Mouse (Mus musculus): ENCODE data around the gene Slc25a39. TPM values are rescaled to one million over a fixed set of nuclear protein-coding genes. Genes with fewer than 3 reads are reported as not detected.
"Not testable (repeated sequence)": the region's sequence is repeated elsewhere in the genome, so short reads cannot be mapped to it uniquely, and the experiment has no call there.

Gene Slc25a39
- total RNA-seq, 2 experiments from 2014 or later: 163 to 176 TPM

DNA sequence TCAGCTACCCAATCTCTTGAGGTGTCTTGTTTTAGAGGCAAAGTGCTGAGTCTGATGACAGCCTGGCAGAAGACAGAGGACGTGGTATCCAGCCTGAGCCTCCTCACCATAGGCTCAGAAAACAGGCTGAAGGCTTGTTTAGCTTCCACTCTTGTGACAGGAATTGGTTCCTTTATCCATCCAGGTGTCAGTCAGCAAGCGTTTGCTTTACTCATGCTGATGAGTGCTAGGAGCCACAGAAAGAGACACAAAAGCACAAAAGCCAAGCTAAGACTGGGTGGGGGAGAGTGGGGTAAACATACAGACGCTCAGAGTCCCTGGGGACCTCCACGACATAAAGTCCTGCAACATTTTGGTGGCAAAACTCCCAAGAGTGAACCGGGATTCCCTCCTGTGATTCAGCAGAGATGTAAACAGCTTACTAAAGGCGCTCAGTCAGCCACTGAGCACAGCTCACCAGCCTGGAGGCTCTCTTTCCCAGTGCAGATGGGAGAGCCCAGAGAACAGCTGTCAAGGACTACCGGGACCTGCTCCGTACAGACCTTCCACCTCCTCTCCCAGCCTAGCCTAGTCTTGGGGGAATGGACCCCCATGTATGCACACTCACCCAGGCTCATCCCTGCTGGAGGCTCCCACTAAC lies 31.4 kb downstream of the Slc25a39 start:
- intact Hi-C loops (cut with DNase I): no loop called here

DNA sequence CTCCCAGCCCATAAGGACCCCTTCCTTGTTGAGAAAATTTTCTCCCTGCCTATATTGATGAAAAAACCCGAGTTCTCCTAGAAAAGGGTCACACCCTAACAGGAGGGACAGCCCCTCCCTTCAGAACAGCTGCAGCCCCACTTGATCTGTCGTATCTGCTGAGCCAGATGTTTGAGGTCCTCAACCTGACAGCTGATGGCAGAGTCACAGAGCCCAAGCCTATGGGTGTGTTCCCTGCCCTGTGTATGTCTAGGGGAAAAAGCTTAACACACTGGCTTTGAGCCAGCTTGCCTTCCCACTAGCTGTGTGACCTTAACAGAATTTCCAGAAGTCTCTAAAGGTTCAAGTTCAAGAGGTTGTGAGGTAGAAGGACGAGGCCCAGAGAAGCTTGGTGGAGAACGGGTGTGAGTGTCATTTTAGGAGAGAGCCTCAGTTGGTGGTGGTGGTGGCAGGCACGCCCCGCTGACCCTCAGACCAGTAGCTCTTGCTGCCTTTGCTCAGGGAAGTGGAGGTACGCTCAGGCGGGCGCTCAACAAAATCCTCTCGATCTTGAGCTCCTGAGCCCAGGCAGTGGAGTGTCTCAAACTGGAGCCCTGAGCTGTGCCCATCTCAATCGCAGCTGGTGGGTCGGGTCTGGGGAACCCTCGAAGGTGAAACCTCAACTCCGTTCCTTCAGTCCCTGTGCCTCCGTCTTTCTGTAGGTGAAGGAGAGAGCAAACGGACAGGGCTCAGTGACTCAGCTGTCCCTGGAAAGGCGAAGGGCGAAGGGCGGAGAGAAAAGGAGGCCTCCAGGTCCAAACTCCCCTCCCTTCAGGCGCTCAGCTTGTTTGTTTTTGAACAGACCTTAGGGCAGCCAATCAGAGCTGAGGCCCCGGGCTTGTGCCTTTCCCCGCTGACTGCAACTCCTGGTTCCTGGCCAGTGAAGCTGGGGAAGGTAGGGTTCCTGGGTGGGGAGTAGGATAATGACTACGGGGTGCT lies 32.3 kb downstream of the Slc25a39 start:
- DNase-seq: peak; percentile 38 to 41
- intact Hi-C loops (cut with DNase I): no loop called here

More for the DNA sequence above, 31.4 kb downstream of the Slc25a39 start:
- no peak for DNase-seq

- intact Hi-C loops (cut with DNase I): no loop called here
- no peak for DNase-seq
Measured at GRCm38 (mm10) chr11:102374108-102374725, 33.5 kb downstream of the Slc25a39 start.

GRCm38 (mm10) chr11:102373646-102374045 lies 34.1 kb downstream of the Slc25a39 start:
- intact Hi-C loops (cut with DNase I): no loop called here
- no peak for DNase-seq

DNA sequence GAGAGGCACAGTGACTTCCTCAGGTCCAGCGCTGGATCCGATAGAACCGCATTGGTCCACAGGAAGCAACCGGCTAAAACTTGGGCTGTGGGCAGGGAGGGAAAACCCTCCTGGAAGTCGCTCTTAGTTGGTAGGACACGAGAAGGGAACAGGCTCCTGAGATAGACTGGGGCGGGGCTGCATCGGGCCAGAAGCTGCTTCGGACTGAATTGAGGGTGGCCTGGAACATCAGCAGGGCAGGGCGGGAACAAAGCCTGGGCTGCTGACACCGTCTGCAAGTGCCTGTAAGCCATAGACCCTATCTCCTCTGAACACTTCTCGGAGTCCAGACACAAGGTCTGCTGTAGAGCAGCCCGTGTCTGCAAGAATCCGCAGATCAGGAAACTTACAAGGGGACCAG lies 34.8 kb downstream of the Slc25a39 start:
- intact Hi-C loops (cut with DNase I): no loop called here
- no peak for DNase-seq

DNA sequence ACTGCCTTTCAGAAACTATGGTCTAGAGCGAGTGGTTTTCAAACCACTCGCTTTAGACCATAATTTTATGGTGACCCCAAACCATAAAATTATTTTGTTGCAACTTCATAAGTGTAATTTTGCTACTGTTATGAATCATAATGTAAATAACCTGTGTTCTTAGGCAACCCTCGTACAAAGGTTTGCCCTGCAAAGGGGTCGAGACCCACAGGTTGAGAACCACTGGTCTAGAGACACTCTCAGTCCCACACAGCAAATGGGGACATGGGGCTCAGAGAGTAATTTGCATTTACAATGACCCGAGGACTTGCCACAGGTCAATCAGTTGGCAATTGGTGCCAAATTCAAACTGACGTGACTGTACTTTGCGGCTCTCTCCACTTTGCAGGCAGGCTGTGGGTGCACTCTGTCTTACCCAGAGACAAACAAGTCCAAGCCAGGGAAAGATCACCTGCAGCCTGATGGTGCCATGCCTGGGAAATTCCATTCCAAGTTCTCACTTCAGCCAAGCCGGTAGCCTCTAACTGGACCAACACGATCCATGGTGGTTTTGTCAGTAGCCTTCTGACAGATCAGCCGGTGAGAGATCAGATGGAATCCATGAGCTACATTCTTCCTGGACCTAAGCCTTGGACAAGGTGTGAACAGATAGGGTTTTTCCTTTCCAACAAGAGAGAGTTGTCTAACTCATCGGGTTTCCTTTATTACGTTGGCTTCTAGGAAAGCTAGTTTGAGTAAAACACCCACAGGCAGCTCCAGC lies 35.6 kb downstream of the Slc25a39 start:
- intact Hi-C loops (cut with DNase I): no loop called here
- DNase-seq: no peak

DNA sequence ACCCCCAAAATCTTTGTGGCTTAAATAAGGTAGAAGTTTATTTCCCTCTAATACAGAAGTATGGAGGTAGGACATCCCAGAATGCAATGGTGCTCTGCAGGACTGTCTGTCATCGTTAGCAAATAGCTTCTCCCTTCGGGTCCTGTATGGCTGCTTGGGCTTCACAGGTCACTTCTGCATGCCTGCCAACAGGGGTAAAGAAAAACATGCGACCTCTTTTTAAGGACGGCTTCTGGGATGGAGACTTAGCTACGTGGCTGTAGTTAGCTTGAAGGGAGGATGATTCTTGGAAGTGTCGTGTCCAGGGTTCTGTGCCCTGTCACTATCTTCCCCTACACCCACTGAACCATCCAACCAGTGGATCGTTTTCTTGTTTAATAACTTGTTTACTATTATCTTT lies 37.5 kb downstream of the Slc25a39 start:
- intact Hi-C loops (cut with DNase I): no loop called here

DNA sequence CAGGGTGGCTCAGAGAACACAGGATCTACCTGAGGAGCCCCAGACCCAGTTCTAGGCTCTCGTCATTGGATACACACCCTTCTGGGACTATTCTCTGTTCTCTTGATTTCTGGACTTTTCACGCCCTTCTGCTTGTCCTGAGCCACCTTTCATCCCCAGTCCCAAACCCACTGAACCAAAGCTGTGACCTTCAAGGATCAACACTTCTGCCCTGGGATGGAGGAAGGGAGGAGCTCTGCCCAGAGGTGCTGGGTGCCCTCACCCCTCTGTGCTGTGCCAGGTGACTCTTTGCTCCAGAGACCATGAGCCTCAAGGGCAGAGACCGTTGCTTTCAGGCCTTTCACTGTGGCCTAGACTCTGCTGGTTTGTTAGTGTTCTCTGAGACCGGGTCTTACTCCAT lies 38.5 kb downstream of the Slc25a39 start:
- intact Hi-C loops (cut with DNase I): no loop called here
- no peak for DNase-seq

More for the DNA sequence above, 37.5 kb downstream of the Slc25a39 start:
- DNase-seq: no peak

GRCm38 (mm10) chr11:102368347-102368746 lies 39.4 kb downstream of the Slc25a39 start:
- no peak for DNase-seq
- intact Hi-C loops (cut with DNase I): no loop called here

GRCm38 (mm10) chr11:102367504-102368280 lies 40.1 kb downstream of the Slc25a39 start:
- DNase-seq: no peak
- intact Hi-C loops (cut with DNase I): no loop called here

DNA sequence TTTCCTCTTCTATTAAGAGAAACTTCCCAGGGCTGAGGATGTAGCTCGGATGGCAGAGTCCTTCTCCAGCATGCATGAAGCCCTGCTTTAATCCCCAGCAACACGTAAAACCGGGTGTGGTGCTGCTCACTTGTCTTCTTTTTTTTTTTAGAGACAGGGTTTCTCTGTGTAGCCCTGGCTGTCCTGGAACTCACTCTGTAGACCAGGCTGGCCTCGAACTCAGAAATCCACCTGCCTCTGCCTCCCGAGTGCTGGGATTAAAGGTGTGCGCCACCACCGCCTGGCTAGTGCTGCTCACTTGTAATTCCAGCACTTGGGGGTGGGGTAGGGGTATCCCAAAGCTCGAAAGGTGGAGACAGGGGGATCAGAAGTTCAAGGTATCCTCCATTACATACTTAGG lies 41.6 kb downstream of the Slc25a39 start, which contains the start of gene Slc4a1:
Gene Slc4a1, minus strand, starts transcription at position 101 of the 400 bp plus-strand sequence.
- DNase-seq; intact Hi-C loops (cut with DNase I): not testable (repeated sequence)

DNA sequence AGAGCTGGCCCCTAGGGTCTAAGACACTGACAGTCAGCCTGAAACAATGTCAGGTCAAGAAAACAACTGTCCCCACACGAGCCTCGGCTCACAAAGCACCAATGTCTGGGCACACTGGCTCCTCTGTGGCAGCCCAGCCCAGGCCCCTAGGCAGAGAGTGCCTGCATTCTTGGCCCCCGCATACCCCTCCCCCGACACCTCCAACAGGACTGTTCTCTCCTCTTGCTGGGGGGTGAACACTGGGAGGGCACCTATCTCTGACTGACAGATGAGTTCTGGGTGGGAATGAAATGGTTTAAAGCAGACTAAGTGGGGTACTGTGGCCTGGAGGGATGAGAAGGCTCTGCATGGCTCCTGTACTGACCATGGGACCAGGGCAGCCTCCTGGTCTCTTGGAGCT lies 42.0 kb downstream of the Slc25a39 start:
- intact Hi-C loops (cut with DNase I): no loop called here
- DNase-seq: no peak

DNA sequence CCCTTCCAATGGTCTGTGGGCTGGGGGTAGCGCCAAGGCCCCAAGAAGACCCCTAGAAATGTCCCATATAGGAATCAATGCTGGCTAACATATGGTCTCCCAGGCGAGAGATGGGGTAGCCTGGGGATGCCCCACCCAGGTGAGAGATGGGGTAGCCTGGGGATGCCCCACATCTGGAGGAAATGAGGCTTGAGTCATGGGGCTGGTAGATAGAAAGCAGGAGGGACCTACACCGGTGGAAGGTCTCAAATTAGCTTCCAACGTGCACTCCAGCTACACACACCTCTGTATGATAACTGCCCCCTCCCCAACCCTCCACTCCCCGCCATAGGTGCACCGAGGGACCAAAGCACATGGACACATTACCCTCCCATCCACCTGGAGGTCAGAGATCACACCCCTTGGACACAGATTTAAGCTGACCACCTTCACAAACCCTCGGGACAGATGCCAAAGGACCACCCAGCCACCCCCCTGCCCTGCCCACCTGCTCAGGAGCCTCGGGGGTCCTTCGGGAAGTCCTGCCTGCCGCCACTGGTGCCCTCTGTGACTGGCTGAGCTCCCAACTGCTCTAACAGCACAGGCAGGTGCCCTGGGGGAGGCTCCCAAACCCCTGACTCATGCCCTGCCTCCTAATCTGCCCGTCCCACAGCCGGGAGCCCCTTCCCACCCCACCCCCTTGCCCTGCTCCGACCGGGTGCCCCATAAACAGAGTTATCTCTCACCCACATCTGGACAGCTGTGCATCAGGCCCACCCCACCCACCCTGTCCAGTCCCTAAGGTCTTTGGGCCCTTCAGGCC lies 43.0 kb downstream of the Slc25a39 start:
- intact Hi-C loops (cut with DNase I): no loop called here

DNA sequence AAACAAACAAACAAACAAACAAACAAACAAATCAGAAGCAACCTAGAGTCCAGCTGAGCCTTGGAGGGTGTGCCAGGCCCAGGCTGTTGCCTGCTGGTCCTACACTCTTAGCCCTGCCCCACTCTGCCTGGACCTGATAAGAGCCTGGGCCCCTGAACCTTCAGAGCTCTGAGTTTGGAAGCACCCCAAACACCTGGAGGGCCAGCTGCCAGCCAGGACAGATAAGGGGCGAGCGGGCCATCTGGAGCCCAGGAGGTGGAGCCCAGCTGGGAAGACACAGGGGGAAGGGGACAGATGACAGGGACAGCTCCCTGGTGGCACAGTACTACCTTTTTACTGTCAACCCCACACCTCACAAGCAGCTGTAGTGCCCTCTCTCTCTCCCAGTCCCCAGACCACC lies 44.1 kb downstream of the Slc25a39 start:
- intact Hi-C loops (cut with DNase I): no loop called here
- peak in 1 of 2 experiments; percentile 25 for DNase-seq

More for the DNA sequence above, 43.0 kb downstream of the Slc25a39 start:
- no peak for DNase-seq

- intact Hi-C loops (cut with DNase I): no loop called here
- no peak for DNase-seq
Measured at GRCm38 (mm10) chr11:102361776-102362495, 45.8 kb downstream of the Slc25a39 start.

DNA sequence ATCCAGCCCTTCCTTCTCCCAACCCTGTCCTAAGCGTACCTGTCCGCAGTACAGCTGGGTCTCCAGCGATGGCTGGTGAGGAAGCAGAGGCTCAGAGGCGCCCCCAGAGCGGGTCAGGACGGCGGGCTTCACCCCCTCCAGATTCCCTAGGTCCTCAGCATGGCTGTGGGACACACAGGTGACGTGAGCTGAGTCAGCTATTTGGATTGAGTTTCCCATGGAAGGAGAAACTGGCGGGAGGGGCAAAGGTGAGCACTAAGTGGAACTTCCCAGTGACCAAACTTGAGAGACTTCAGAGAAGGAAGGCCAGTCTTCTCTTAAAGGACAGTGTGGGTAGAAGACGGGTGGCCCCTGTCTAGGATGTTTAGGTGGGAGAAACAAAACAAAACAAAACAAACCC lies 49.4 kb downstream of the Slc25a39 start:
- no peak for DNase-seq
- intact Hi-C loops (cut with DNase I): no loop called here

DNA sequence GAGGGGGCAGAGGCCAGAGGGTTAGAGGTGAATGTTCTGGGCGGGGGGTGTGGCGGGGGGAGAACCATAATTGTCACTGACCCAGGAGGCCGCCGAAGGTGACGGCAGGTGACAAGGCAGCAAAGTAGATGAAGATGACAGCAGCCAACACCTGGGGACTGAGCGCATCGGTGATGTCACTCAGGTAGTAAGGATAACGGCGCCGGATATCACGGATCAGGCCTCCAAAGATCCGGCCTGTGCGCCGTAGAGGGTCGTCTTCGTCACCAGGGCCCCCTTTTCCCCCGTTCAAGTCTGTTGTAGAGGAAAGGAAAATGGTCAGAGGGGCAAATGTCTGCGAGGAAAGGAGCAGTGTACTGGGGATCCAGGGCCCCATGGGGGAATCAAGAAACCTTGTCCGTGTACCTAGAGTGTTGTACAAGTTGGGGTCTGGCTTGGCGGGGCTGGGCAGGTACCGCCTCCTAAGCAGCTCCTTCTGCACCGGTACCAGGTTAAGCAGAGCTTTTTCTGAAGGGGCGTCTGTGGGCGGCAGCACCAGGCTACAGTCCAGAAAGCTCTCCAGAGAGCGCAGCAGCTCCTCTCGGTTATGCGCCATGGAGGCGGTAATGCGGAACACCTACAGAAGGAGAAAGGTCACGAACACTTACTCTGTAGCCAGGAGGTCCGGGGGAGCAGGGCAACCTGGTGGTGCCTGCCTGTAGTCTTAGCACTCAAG lies 51.0 kb downstream of the Slc25a39 start:
- intact Hi-C loops (cut with DNase I): no loop called here
- DNase-seq: no peak
